Mouse (Mus musculus) left cerebral cortex, postnatal 10 days (tissue): ENCODE results near the gene Erp44. TPM values are rescaled to one million over a fixed set of nuclear protein-coding genes. Genes with fewer than 3 reads are reported as not detected.

Experiments
- microRNA-seq: library from miRNA; unstranded; fragments of <30 nt; microRNA quantifications from one replicate; pipeline ENCODE4 v1.2.0, GENCODE M21; 2022
- total RNA-seq, 2 experiments: library from RNA; stranded (reverse); gene quantifications; 2 replicates each; pipeline ENCODE4 v1.2.3; 2021

Gene Erp44
- total RNA-seq, 2 experiments from 2014 or later, result 34.9 to 37.0 TPM

Small RNA genes lying within 50 kb of the gene (microRNA-seq; reads per million reads assigned to microRNA genes)
- not detected for gene Mir1958

Other genes starting within 250 kb of the Erp44 start
- gene Nr4a3, start 234.4 kb downstream of the Erp44 start, total RNA-seq, result 10 to 100 TPM; 23.8 to 28.3 TPM
- gene Stx17, start 154.6 kb downstream of the Erp44 start, total RNA-seq, result 10 to 100 TPM; 29.7 to 34.4 TPM
- gene Invs, start 202 bp upstream of the Erp44 start, total RNA-seq, result 1 to 10 TPM; 9.3 to 9.6 TPM
- 10 to 100 TPM; 24.6 to 25.1 TPM for gene Tex10, start 193.9 kb upstream of the Erp44 start, total RNA-seq